Mouse (Mus musculus) embryo, embryonic 10 days (tissue): ENCODE data around the gene Atl1.

Source experiments
- DNase-seq: peaks from one replicate; pipeline ENCODE4 v3.0.0-alpha.2; 2015; ENCODE audit warnings: low spot score

Atl1 gene

GRCm38 (mm10) chr12:69941655-69942329 is 49.4 kb downstream of the Atl1 start:
- DNase-seq = no peak

- DNase-seq = no peak
Observed at GRCm38 (mm10) chr12:69945861-69946260, 53.4 kb downstream of the Atl1 start.

- no peak for DNase-seq
Observed at GRCm38 (mm10) chr12:69947502-69947901, 55.1 kb downstream of the Atl1 start.

GRCm38 (mm10) chr12:69957378-69957777 is 65.0 kb downstream of the Atl1 start:
- DNase-seq = no peak

- DNase-seq = peak; percentile 51
Observed at GRCm38 (mm10) chr12:69962468-69962867, 70.1 kb downstream of the Atl1 start.

GRCm38 (mm10) chr12:69963141-69963540 is 70.7 kb downstream of the Atl1 start:
- DNase-seq = no peak

GRCm38 (mm10) chr12:69965644-69966043 is 73.2 kb downstream of the Atl1 start:
- DNase-seq = no peak

GRCm38 (mm10) chr12:69966071-69966470 is 73.7 kb downstream of the Atl1 start:
- no peak for DNase-seq

- no peak for DNase-seq
Observed at GRCm38 (mm10) chr12:69967112-69967511, 74.7 kb downstream of the Atl1 start.

- no peak for DNase-seq
Observed at GRCm38 (mm10) chr12:69968154-69968553, 75.7 kb downstream of the Atl1 start.

- DNase-seq = no peak
Observed at GRCm38 (mm10) chr12:69973666-69974065, 81.3 kb downstream of the Atl1 start.

GRCm38 (mm10) chr12:69976688-69977087 is 84.3 kb downstream of the Atl1 start:
- DNase-seq = no peak

GRCm38 (mm10) chr12:69977376-69977998 is 85.1 kb downstream of the Atl1 start:
- DNase-seq = no peak

GRCm38 (mm10) chr12:69982874-69983273 is 90.5 kb downstream of the Atl1 start:
- DNase-seq = peak; percentile 55

- DNase-seq = no peak
Observed at GRCm38 (mm10) chr12:69985546-69985945, 93.1 kb downstream of the Atl1 start.

GRCm38 (mm10) chr12:69986241-69986762 is 93.9 kb downstream of the Atl1 start:
- peak; percentile 55 for DNase-seq

- DNase-seq = peak; percentile 89
Observed at GRCm38 (mm10) chr12:69986786-69987497, 94.5 kb downstream of the Atl1 start, which contains the start of gene Sav1. TSS of gene Sav1 (minus strand) at chr12:69987002.

- DNase-seq = no peak
Observed at GRCm38 (mm10) chr12:69995382-69995781, 103.0 kb downstream of the Atl1 start.

- no peak for DNase-seq
Observed at GRCm38 (mm10) chr12:69998186-69998983, 106.0 kb downstream of the Atl1 start.

- DNase-seq = no peak
Observed at GRCm38 (mm10) chr12:70005103-70005502, 112.7 kb downstream of the Atl1 start.

- no peak for DNase-seq
Observed at GRCm38 (mm10) chr12:70010356-70010755, 117.9 kb downstream of the Atl1 start.

GRCm38 (mm10) chr12:70011681-70012080 is 119.3 kb downstream of the Atl1 start:
- peak; percentile 15 for DNase-seq
